Mouse (Mus musculus): ENCODE results near the gene Acoxl. TPM values are rescaled to one million over a fixed set of nuclear protein-coding genes. Genes with fewer than 3 reads are reported as not detected.

The Acoxl gene
- total and polyA plus RNA-seq, 3 experiments: 0.05 TPM; not detected in 1

- TF ChIP-seq GATA2 (IDR thresholded peaks at IDR 0.05; ENCODE audit: borderline replicate concordance, low read depth, low read length): no peak
- no peak for TF ChIP-seq TAL1 (conservative IDR thresholded peaks at IDR 0.05; ENCODE audit: low read depth, low read length)
- TF ChIP-seq GATA1 (IDR thresholded peaks at IDR 0.05; ENCODE audit: borderline replicate concordance, low read length): no peak
- no peaks in the 10 kb centered on the region for H3K9me3 ChIP-seq (replicated peaks)
- H3K4me1 ChIP-seq (ENCODE audit: insufficient read depth, low read depth, low read length): peaks cover 56% of the 10 kb centered on the region
- peaks cover 39% of the 10 kb centered on the region for H3K36me3 ChIP-seq (replicated peaks)
- H3K27me3 ChIP-seq (ENCODE audit: insufficient read depth, low read length): peaks cover 14% of the 10 kb centered on the region
- ATAC-seq (ENCODE audit: extremely low read depth, insufficient number of reproducible peaks, low FRiP score, poor library complexity, severe bottlenecking) (no peak), DNase-seq (ENCODE audit: low spot score) (no peak)
- H3K4me3 ChIP-seq (ENCODE audit: low read depth, low read length): peak overlapping the region; percentile 56; the same call in 1 of the 2 replicates
Observed at GRCm38 (mm10) chr2:128128532-128128931, 289.9 kb downstream of the Acoxl start.

DNA sequence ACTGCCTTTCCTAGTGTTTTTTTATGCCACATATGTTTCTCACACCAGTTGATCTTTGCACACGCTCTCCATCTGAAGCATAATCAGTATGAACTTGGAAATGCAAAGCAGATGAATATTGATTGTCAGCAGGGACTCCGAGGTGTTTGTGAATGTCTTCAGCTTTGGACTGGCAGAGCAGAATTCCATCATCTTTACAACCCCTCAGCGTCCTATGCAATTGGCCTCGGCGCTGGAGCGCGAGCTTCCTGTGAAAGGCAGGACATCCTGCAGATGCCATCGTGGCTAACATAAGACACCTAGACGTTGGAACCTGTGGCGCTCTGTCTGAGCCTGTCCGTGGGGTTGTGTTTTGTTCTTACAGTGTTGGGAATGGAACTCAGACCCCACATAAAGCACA is 292.8 kb downstream of the Acoxl start:
- ATAC-seq (ENCODE audit: extremely low read depth, insufficient number of reproducible peaks, low FRiP score, poor library complexity, severe bottlenecking) (no peak), DNase-seq (ENCODE audit: low spot score) (no peak)
- Histone ChIP-seq H3K4me3 (ENCODE audit: low read depth, low read length) (no peak overlapping the region), H3K27me3 (ENCODE audit: insufficient read depth, low read length) (no peaks in the 10 kb centered on the region), H3K36me3 (replicated peaks) (peaks cover 58% of the 10 kb centered on the region), H3K4me1 (ENCODE audit: insufficient read depth, low read depth, low read length) (peaks cover 56% of the 10 kb centered on the region), H3K9me3 (replicated peaks) (no peaks in the 10 kb centered on the region)
- TF ChIP-seq POLR2AphosphoS5 (IDR thresholded peaks at IDR 0.05; ENCODE audit: insufficient replicate concordance, low read depth, low read length) (no peak), CTCF (IDR thresholded peaks at IDR 0.05; ENCODE audit: low read depth, low read length) (no peak), GATA1 (IDR thresholded peaks at IDR 0.05; ENCODE audit: borderline replicate concordance, low read length) (no peak), GATA2 (IDR thresholded peaks at IDR 0.05; ENCODE audit: borderline replicate concordance, low read depth, low read length) (no peak), TAL1 (conservative IDR thresholded peaks at IDR 0.05; ENCODE audit: low read depth, low read length) (no peak)

GRCm38 (mm10) chr2:128132635-128133034 is 294.0 kb downstream of the Acoxl start:
- H3K4me3 ChIP-seq (ENCODE audit: low read depth, low read length): no peak overlapping the region
- peaks cover 68% of the 10 kb centered on the region for H3K36me3 ChIP-seq (replicated peaks)
- DNase-seq (ENCODE audit: low spot score) (no peak), ATAC-seq (ENCODE audit: extremely low read depth, insufficient number of reproducible peaks, low FRiP score, poor library complexity, severe bottlenecking) (no peak)
- no peaks in the 10 kb centered on the region for H3K9me3 ChIP-seq (replicated peaks)
- H3K27me3 ChIP-seq (ENCODE audit: insufficient read depth, low read length): no peaks in the 10 kb centered on the region
- H3K4me1 ChIP-seq (ENCODE audit: insufficient read depth, low read depth, low read length): peaks cover 55% of the 10 kb centered on the region
- TF ChIP-seq CTCF (IDR thresholded peaks at IDR 0.05; ENCODE audit: low read depth, low read length) (no peak), TAL1 (conservative IDR thresholded peaks at IDR 0.05; ENCODE audit: low read depth, low read length) (no peak), POLR2AphosphoS5 (IDR thresholded peaks at IDR 0.05; ENCODE audit: insufficient replicate concordance, low read depth, low read length) (no peak), GATA1 (IDR thresholded peaks at IDR 0.05; ENCODE audit: borderline replicate concordance, low read length) (no peak), GATA2 (IDR thresholded peaks at IDR 0.05; ENCODE audit: borderline replicate concordance, low read depth, low read length) (no peak)

GRCm38 (mm10) chr2:128133865-128134264 is 295.2 kb downstream of the Acoxl start:
- Histone ChIP-seq H3K36me3 (replicated peaks) (peaks cover 71% of the 10 kb centered on the region), H3K4me3 (ENCODE audit: low read depth, low read length) (no peak overlapping the region), H3K27me3 (ENCODE audit: insufficient read depth, low read length) (no peaks in the 10 kb centered on the region), H3K4me1 (ENCODE audit: insufficient read depth, low read depth, low read length) (peaks cover 47% of the 10 kb centered on the region), H3K9me3 (replicated peaks) (no peaks in the 10 kb centered on the region)
- ATAC-seq (ENCODE audit: extremely low read depth, insufficient number of reproducible peaks, low FRiP score, poor library complexity, severe bottlenecking) (no peak), DNase-seq (ENCODE audit: low spot score) (no peak)
- TF ChIP-seq CTCF (IDR thresholded peaks at IDR 0.05; ENCODE audit: low read depth, low read length) (no peak), POLR2AphosphoS5 (IDR thresholded peaks at IDR 0.05; ENCODE audit: insufficient replicate concordance, low read depth, low read length) (no peak), GATA1 (IDR thresholded peaks at IDR 0.05; ENCODE audit: borderline replicate concordance, low read length) (no peak), TAL1 (conservative IDR thresholded peaks at IDR 0.05; ENCODE audit: low read depth, low read length) (no peak), GATA2 (IDR thresholded peaks at IDR 0.05; ENCODE audit: borderline replicate concordance, low read depth, low read length) (no peak)

DNA sequence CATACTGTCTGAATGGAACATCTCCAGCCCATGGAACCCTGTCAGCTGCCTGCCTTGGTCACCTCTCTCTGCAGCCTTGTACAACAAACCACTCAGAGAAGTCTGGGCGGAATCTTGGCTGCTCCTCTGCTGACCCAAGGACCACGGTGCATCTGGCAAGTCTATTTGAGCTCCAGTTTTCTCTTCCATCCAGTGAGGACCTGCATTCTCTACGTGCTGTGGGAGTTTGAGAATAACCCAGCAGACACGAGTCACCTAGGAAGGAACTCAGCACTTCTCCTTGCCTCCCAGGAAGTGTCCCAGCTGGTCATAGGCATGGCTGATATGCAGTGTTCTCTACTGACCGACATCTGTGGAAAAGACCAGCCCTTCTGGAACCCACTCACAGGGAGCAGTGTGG is 295.8 kb downstream of the Acoxl start:
- Histone ChIP-seq H3K4me1 (ENCODE audit: insufficient read depth, low read depth, low read length) (peaks cover 48% of the 10 kb centered on the region), H3K4me3 (ENCODE audit: low read depth, low read length) (no peak overlapping the region)

DNA sequence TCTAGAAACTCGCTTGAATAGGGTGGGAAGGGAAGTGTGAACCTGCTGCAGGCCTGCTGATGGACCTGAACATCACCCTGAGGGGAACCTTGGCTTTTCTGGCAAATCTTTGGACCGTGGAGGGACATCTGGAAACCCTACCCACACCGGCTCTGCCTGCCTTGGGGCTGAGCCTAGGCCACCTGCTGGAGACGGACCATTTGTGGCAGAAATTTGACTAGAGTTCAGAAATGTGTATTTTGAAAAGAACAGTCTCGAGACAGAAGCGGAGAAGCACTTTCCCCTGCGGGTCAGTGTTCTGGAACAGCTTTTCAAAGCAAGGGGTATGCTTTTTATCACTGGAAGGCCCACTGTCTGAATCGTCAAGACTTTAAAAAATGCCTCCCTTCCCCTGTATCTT is 296.3 kb downstream of the Acoxl start:
- Histone ChIP-seq H3K36me3 (replicated peaks) (peaks cover 75% of the 10 kb centered on the region), H3K4me1 (ENCODE audit: insufficient read depth, low read depth, low read length) (peaks cover 51% of the 10 kb centered on the region), H3K9me3 (replicated peaks) (no peaks in the 10 kb centered on the region), H3K27me3 (ENCODE audit: insufficient read depth, low read length) (no peaks in the 10 kb centered on the region), H3K4me3 (ENCODE audit: low read depth, low read length) (no peak overlapping the region)
- DNase-seq (ENCODE audit: low spot score) (no peak), ATAC-seq (ENCODE audit: extremely low read depth, insufficient number of reproducible peaks, low FRiP score, poor library complexity, severe bottlenecking) (no peak)
- TF ChIP-seq TAL1 (conservative IDR thresholded peaks at IDR 0.05; ENCODE audit: low read depth, low read length) (no peak), GATA2 (IDR thresholded peaks at IDR 0.05; ENCODE audit: borderline replicate concordance, low read depth, low read length) (no peak), POLR2AphosphoS5 (IDR thresholded peaks at IDR 0.05; ENCODE audit: insufficient replicate concordance, low read depth, low read length) (no peak), CTCF (IDR thresholded peaks at IDR 0.05; ENCODE audit: low read depth, low read length) (no peak), GATA1 (IDR thresholded peaks at IDR 0.05; ENCODE audit: borderline replicate concordance, low read length) (no peak)

More for the DNA sequence above, 295.8 kb downstream of the Acoxl start:
- peaks cover 75% of the 10 kb centered on the region for H3K36me3 ChIP-seq (replicated peaks)
- H3K27me3 ChIP-seq (ENCODE audit: insufficient read depth, low read length): no peaks in the 10 kb centered on the region
- TF ChIP-seq GATA1 (IDR thresholded peaks at IDR 0.05; ENCODE audit: borderline replicate concordance, low read length) (no peak), CTCF (IDR thresholded peaks at IDR 0.05; ENCODE audit: low read depth, low read length) (no peak), POLR2AphosphoS5 (IDR thresholded peaks at IDR 0.05; ENCODE audit: insufficient replicate concordance, low read depth, low read length) (no peak), TAL1 (conservative IDR thresholded peaks at IDR 0.05; ENCODE audit: low read depth, low read length) (no peak), GATA2 (IDR thresholded peaks at IDR 0.05; ENCODE audit: borderline replicate concordance, low read depth, low read length) (no peak)
- no peaks in the 10 kb centered on the region for H3K9me3 ChIP-seq (replicated peaks)
- ATAC-seq (ENCODE audit: extremely low read depth, insufficient number of reproducible peaks, low FRiP score, poor library complexity, severe bottlenecking): no peak
- DNase-seq (ENCODE audit: low spot score): no peak
